Mouse (Mus musculus) heart, postnatal 0 days (tissue): ENCODE measurements around the gene Josd1.
A peak's percentile ranks its signal among the peaks of the same experiment; 100 is the strongest.

Source experiments
- CTCF ChIP-seq: IDR thresholded peaks from 2 replicates; pipeline ENCODE4 v1.5.1; 2016; ENCODE audit warnings: antibody characterized with exemption, control low read depth, low read depth
- EP300 ChIP-seq: IDR thresholded peaks from 2 replicates; pipeline ENCODE4 v1.6.1; 2016; ENCODE audit warnings: antibody characterized with exemption, low read depth

GRCm38 (mm10) chr15:79651481-79651880 is 36.2 kb downstream of the Josd1 start:
- TF ChIP-seq CTCF = peak; percentile 49
- TF ChIP-seq EP300 = no peak
